Mouse (Mus musculus) T-helper 17 cell (primary cell): Measurements from ENCODE around the gene Zic2.

ENCODE experiments used
- in situ Hi-C, 2 experiments: fragments of 300-600 bp; cut with MboI, MseI; formaldehyde crosslinking; loops; 1 replicate in 1 of 2; 2 replicates in 1 of 2; pipeline ENCODE4 v1.15.1; 2025; ENCODE audit warnings: high pct_unique_total_duplicates in 2 of 2

The Zic2 gene

DNA sequence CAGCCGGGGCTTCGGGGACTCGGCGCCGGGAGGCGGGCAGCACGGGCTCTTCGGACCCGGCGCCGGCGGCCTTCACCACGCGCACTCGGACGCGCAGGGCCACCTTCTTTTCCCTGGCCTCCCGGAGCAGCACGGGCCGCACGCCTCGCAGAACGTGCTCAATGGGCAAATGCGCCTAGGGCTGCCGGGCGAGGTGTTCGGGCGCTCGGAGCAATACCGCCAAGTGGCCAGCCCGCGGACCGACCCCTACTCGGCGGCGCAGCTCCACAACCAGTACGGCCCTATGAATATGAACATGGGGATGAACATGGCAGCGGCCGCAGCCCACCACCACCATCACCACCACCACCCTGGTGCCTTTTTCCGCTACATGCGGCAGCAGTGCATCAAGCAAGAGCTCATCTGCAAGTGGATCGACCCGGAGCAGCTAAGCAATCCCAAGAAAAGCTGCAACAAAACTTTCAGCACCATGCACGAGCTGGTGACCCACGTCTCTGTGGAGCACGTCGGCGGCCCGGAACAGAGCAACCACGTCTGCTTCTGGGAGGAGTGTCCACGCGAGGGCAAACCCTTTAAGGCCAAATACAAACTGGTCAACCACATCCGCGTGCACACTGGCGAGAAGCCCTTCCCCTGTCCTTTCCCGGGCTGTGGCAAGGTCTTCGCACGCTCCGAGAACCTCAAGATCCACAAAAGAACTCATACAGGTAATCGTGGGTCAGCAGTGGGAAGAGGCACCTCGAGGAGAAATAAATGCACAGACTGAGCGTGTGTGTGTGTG lies 996 bp downstream of the Zic2 start:
- in situ Hi-C loops, result loop anchor here in 1 of 2 experiments (10.0 kb wide), 1 partner anchor 461 kb away; no protein-coding TSS in a partner anchor

DNA sequence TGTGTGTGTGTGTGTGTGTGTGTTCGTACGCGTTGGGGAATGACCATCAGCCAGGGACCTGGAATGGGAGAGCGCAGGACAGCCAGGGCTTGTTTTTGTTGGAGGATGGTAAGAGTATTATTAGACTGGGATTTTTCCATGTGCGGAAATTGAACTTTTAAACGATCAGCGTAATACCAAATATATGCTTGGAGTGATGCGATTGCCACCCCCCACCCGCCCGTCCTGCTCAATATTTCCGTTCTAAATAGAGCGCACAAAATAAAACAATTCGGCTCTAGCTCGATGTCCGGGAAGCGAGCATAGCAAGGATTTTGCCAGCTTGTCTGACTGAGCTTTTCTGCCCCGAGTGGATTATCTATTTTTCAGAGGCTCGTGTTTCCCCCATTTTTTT lies 1.6 kb downstream of the Zic2 start:
- in situ Hi-C loops, result loop anchor here in 1 of 2 experiments (10.0 kb wide), 1 partner anchor 462 kb away; no protein-coding TSS in a partner anchor

DNA sequence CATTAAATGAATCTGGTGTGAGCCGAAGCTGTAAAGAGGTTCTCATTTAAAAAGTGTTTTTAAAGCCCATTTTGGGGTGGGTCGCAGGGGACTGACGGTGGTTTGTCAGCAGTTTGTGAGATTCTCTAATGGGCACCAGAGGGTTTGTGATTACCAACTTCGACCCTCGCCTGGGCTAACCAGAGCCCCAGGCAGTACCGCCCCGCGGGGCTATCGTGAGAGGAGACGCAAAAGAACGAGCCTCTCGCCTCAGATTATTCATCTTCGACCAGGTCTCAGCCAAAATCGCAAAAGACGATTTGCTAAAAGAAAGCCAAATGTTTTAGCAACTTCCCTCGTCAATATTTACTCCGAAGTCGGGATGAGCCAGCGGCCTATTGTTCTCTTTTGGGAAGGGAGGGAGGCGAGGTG lies 2.0 kb downstream of the Zic2 start:
- in situ Hi-C loops, result loop anchor here in 1 of 2 experiments (10.0 kb wide), 1 partner anchor 462 kb away; no protein-coding TSS in a partner anchor

- in situ Hi-C loops, result loop anchor here in 1 of 2 experiments (10.0 kb wide), 1 partner anchor 463 kb away; no protein-coding TSS in a partner anchor
Observed at GRCm38 (mm10) chr14:122477971-122478573, 2.8 kb downstream of the Zic2 start.

GRCm38 (mm10) chr14:122478574-122479011 lies 3.4 kb downstream of the Zic2 start:
- in situ Hi-C loops, result loop anchor here in 1 of 2 experiments (10.0 kb wide), 1 partner anchor 464 kb away; no protein-coding TSS in a partner anchor

DNA sequence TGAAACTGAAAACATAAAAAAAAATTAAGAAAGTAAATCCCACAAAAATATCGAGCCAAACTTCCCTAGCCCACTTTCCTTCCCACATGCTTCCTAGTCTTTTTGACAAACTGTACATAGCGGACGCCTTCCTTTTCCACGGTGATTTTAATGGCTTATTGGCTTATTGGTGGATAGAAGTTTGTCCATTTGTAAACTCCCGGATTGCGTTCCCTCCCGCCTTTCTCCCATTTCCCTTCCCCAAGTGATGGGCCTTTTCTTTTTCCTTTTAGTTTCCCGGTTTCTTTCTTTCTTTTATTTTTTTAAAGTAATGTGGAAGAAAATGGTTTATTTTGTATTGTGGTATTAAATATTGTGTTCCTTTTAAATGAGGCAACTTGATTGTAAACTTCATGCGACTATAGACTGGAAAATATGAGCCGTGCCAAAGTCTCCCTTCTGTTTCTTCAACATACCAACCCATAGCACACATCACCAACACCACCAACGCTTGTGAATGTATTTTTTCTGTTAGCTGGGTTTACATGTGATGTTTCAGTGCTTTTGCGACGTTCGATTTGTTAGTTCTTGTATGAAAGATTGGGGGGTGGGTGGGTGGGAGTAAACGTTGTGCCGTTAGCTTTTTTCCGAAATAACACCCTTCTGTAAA lies 4.3 kb downstream of the Zic2 start:
- in situ Hi-C loops, result loop anchor here (5.0 to 10.0 kb wide), 2 partner anchors 465 to 513 kb away; no protein-coding TSS in a partner anchor

DNA sequence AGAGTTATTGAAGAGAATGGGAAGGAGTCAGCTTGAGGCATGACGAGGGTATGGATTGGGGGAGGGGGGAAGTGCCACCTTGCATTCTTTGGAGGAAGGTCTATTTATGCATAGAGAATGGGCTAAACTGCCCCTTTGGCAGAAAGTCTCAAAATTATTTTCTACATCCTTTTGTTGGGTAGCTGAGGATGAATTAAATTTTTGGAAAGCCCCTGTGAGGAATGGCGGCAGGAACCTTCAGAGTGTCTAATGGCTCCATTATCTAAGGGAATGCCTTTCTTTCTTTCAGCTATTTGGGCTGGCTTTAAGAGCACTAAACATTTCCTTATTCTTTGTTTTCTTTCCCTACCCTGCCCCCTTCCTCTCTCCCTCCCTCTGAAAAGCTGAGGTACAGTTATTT lies 5.1 kb downstream of the Zic2 start:
- in situ Hi-C loops, result loop anchor here in 1 of 2 experiments (5.0 kb wide), 1 partner anchor 512 kb away; no protein-coding TSS in a partner anchor

DNA sequence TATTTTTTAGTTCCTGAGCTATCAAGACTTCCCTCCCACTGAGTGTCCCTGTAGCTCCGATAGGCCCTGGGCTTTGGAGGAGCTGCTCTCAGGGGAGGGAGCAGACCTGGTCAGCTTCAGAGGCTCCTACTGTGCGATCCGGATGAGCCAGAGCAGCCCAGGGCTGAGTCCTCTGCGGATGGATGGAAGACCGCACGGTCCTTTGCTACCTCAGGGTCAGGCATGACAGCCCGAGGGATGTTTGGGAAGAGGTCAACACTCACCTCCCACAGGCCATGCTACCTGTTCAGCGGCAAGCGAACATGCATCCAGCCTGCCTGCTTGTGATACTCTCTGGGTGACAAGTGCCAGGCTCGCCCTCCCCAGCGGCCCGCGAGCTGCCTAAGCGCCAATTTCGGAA lies 5.9 kb downstream of the Zic2 start:
- in situ Hi-C loops, result loop anchor here in 1 of 2 experiments (5.0 kb wide), 1 partner anchor 511 kb away; no protein-coding TSS in a partner anchor

DNA sequence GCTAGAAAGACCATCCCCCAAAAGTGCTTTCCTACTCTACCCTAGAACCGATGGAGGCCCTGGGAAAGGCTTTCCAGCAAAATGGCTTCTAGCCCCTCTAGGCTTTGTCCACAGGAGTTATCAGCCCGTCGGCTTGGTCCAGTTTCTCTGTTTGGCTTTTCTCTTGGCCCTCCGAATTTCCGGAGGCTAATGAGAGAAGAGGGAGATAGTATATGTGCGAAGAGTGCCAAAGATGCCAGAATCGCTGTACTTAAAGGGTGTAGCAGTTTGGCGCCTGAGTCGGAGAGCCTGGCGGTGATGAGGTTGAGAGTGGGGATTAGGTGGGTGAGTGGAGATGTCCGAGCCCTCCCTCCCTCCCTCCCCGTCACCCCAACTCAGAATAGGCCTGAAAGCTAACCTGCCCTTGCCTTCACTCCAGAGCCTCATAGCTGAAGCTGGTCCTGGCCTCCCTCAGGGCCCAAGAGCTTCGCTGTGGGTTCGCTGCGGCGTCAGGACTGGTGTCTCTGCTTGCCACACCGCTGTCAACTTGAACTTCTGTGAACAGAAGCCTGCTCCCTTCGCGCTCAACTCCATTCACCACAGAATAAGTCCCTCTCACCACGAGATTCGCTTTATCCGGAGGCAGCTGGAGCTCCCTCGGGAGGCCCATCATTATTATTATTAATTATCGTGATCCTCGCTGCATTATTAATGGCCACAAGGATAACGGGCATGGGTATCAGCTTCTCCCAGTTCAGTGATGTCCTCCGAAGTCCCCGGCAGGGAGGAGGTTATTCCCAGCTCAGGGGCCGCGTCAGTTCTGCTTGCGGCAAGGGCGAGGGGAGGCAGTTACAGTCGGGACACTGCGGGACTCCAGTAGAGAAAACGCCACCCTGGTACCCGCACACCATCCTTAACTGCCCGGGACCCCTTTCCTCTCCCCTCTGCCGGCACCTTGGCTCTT lies 7.1 kb downstream of the Zic2 start:
- in situ Hi-C loops, result loop anchor here in 1 of 2 experiments (5.0 kb wide), 1 partner anchor 510 kb away; no protein-coding TSS in a partner anchor

DNA sequence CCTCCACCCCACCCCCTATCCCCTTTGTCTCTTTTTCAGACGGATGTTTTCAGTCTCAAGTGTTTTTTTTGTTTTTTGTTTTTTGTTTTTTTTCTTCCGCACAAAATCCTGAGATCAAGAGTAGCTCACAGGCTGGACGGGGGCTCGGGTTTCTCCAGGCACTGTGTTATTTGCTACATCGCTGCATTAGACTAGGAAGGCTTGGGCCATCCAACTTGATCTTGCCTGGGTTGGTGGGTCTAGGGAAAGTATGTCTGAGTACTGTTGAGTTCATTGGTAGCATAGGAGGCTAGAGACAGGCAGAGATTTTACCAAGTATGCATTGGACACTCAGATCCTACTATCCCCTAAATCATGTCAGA lies 7.8 kb downstream of the Zic2 start:
- in situ Hi-C loops, result loop anchor here in 1 of 2 experiments (5.0 kb wide), 1 partner anchor 509 kb away; no protein-coding TSS in a partner anchor

DNA sequence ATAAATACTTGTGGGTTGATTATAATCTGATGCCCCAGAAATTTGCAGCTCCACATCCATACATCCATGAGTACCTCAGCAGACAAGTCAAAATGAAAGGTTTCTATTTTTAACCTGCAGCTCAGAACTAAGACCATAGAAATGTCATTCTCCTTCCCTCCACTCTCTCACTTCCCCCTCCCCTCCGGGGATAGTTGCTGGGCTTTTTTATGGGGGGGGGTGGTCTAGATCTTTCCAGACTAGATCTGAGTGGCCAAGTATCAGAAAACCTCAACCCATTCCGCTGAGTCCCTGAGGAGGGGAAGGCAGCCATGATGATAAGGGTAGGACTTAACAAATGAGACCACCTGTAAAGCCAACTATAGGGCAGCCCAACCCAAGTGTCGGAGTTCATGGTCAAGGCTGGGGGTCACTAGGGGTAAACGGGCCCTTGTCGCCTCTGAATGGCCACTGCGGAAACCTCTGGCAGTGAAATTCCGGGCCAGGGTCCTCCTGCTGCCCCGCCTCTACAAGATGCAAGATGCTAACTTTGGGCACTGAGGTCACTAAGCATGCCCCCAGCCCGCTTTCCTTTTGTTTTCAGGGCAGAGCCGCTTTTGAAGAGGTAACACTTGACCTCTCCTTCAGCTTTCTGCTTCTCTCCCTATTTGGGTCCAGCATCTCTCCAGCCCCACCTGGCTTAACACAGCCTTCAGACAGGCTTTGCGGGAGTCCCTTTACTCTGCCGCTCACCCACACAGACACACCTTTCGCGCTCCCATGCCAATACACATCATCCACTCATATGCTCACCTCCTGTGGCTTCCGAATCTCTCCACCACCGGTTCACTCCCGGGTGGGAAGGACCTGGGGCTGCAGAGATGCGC lies 8.6 kb downstream of the Zic2 start:
- in situ Hi-C loops, result loop anchor here in 1 of 2 experiments (5.0 kb wide), 1 partner anchor 509 kb away; no protein-coding TSS in a partner anchor

GRCm38 (mm10) chr14:122484458-122484843 lies 9.2 kb downstream of the Zic2 start:
- in situ Hi-C loops, result loop anchor here in 1 of 2 experiments (5.0 kb wide), 1 partner anchor 508 kb away; no protein-coding TSS in a partner anchor

- in situ Hi-C loops, result loop anchor here in 1 of 2 experiments (5.0 kb wide), 1 partner anchor 507 kb away; no protein-coding TSS in a partner anchor
Observed at GRCm38 (mm10) chr14:122484844-122485551, 9.8 kb downstream of the Zic2 start.

DNA sequence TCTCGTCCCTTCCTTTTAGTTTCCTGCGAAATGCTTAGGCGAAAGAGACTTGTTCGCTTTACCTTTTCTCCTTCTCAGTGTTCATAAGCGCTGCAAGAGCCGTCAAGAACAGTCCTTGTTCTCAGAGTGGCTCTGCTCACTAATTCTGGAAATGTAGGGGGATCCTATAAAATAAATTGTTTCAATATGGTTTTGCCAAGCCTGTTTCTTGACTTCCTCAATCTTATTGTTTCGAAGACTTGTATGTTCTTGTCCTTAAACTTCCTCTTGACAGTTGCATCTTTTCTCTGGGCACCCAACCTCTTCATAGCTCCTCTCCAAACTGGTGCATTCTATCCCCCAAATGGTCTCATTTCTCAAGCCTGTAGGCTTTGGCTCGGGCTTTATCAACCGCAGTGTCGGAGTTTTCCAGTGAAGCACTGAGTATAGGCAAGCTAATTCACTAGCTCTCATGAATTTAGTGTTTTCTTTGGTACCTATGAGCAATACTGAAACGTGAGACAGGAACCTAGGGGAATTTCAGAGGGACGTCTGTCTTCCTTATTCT lies 10.5 kb downstream of the Zic2 start:
- in situ Hi-C loops, result no loop called here

DNA sequence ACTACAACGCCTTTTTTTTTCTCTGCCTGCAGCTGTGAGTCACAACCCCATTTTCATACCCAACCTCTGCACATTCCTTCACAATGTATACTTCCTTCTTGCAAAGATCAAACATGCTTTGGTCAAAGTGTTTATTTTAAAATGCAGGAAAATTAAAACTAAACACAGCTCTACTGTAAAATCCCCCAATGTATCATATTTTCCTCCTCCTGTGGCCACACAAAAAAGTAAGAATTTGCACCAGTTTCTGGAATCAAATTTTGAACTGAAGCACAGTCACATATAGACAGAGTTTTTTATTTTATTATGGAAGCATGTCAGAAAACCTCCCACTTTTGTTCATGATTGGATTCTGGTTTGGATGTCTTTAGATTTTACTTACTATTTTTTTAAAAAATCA lies 11.4 kb downstream of the Zic2 start:
- in situ Hi-C loops, result no loop called here

- in situ Hi-C loops, result no loop called here
Observed at GRCm38 (mm10) chr14:122487366-122487765, 12.1 kb downstream of the Zic2 start.

DNA sequence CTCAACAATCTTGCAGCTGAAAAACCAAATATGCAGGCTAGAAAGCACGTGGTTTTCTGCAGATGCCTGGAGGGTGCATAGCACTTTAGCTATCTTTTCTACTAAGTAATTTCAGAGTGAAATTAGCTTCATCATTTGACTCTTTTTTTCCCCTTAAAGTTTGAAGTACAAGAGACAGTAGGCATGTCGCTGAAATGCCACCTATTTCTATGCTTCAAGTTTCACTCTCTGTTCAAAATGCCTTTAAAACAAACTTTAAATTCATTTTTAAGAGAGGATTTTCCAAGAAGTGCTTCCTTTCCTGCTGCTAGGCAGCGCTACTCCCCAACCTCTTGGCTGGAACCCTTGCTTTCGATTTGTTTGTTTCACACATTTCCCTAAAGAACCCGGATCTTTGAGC lies 13.8 kb downstream of the Zic2 start:
- in situ Hi-C loops, result no loop called here

- in situ Hi-C loops, result no loop called here
Observed at GRCm38 (mm10) chr14:122489686-122490414, 14.6 kb downstream of the Zic2 start.
